ENCODE assay signal across 37 mouse cellular contexts in the genomic region with DNA sequence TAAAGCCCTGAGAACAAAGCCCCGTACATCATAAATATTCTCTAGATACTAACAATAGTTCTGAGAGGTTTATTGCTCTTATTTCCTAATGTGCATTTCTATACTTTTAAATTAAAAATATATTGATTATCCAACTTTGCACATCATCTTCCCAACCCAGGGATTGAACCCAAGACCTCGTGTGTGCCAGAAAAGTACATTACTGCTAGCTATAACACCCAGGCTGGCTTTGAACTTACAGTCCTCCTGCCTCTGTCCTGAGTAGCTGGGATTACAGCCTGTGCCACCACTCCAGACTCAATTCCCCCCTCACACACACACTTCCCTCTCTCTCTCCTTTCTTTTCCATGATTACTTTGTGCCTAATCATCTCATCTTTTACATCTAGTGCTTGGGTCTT. TPM values are rescaled to one million over a fixed set of nuclear protein-coding genes. Genes with fewer than 3 reads are reported as not detected.
"Had no signal": no experiment of that assay in that cellular context is flagged by ENCODE, and none has a peak within 500 bp of the region (broad histone marks: within the 10 kb centered on the region; RNA-seq: fewer than 3 reads in every experiment).

No protein-coding gene starts in this region.

- ATAC-seq: liver, embryonic 12.5 days; liver, postnatal 0 days; lung, postnatal 0 days; midbrain, embryonic 13.5 days; midbrain, embryonic 15.5 days; midbrain, embryonic 16.5 days had no signal

- H3K27ac ChIP-seq: limb, embryonic 10.5 days; limb, embryonic 12.5 days; limb, embryonic 13.5 days; limb, embryonic 15.5 days; liver, embryonic 12.5 days; liver, embryonic 13.5 days; liver, embryonic 14.5 days; liver, embryonic 15.5 days; lung, embryonic 15.5 days; macrophage; midbrain, embryonic 10.5 days; midbrain, embryonic 12.5 days; midbrain, embryonic 13.5 days; midbrain, embryonic 15.5 days; neural tube, embryonic 12.5 days had no signal

- H3K27me3 ChIP-seq: midbrain, embryonic 12.5 days; midbrain, embryonic 13.5 days; midbrain, embryonic 15.5 days; neural tube, embryonic 12.5 days had no signal

- H3K36me3 ChIP-seq: limb, embryonic 10.5 days; limb, embryonic 12.5 days; limb, embryonic 13.5 days; limb, embryonic 15.5 days; liver, embryonic 12.5 days; liver, embryonic 13.5 days; liver, embryonic 15.5 days; lung, embryonic 15.5 days; midbrain, embryonic 10.5 days; midbrain, embryonic 12.5 days; neural tube, embryonic 12.5 days had no signal

- H3K9ac ChIP-seq: limb, embryonic 12.5 days; limb, embryonic 13.5 days; limb, embryonic 15.5 days; liver, embryonic 12.5 days; liver, embryonic 13.5 days; liver, embryonic 14.5 days; liver, embryonic 15.5 days; liver, postnatal 0 days; lung, embryonic 14.5 days; lung, embryonic 15.5 days; midbrain, embryonic 12.5 days; midbrain, embryonic 13.5 days; midbrain, embryonic 15.5 days; neural tube, embryonic 12.5 days had no signal

- DNase-seq: left cerebral cortex, postnatal 4 days; liver; liver, embryonic 13.5 days; liver, postnatal 0 days; lung, adult 18-20 months; lung, adult 2 months; lung, embryonic 14.5 days; lung, postnatal 10 days; lung, postnatal 14 days; lung, postnatal 36 days; lung, postnatal 4 days; midbrain, embryonic 14.5 days had no signal

- H3K4me1 ChIP-seq: limb, embryonic 13.5 days; lung, embryonic 15.5 days; midbrain, embryonic 13.5 days; midbrain, embryonic 15.5 days had no signal

- H3K9me3 ChIP-seq: limb, embryonic 10.5 days; limb, embryonic 12.5 days; limb, embryonic 13.5 days; limb, embryonic 15.5 days; liver, embryonic 12.5 days; liver, embryonic 13.5 days; liver, embryonic 15.5 days; lung, embryonic 15.5 days; megakaryocyte, embryonic 14.5 days; midbrain, embryonic 10.5 days; midbrain, embryonic 12.5 days; midbrain, embryonic 13.5 days; midbrain, embryonic 15.5 days; neural tube, embryonic 12.5 days had no signal

- H3K4me3 ChIP-seq: limb, embryonic 10.5 days; limb, embryonic 12.5 days; limb, embryonic 13.5 days; limb, embryonic 15.5 days; liver, embryonic 12.5 days; liver, embryonic 13.5 days; liver, embryonic 15.5 days; lung, embryonic 15.5 days; megakaryocyte, embryonic 14.5 days; midbrain, embryonic 10.5 days; midbrain, embryonic 12.5 days; midbrain, embryonic 13.5 days; midbrain, embryonic 15.5 days; myocyte; neural tube, embryonic 12.5 days had no signal

- H3K4me2 ChIP-seq: limb, embryonic 12.5 days; limb, embryonic 13.5 days; limb, embryonic 15.5 days; liver, embryonic 11.5 days; liver, embryonic 12.5 days; liver, embryonic 13.5 days; liver, embryonic 15.5 days; lung, embryonic 14.5 days; lung, embryonic 15.5 days; midbrain, embryonic 11.5 days; midbrain, embryonic 12.5 days; midbrain, embryonic 13.5 days; midbrain, embryonic 15.5 days; neural tube, embryonic 12.5 days had no signal

RNA-seq across cellular contexts. Expression of gene Gpr75, which starts 3.0 kb away (rescaled TPM):
- total RNA-seq: liver, adult 2 months; megakaryocyte progenitor cell, adult 5-6 weeks; megakaryocyte, adult 5-6 weeks; megakaryocyte-erythroid progenitor cell, adult 5-6 weeks; monocyte, adult 5-6 weeks had no signal
- polyA plus RNA-seq: liver, embryonic 11.5 days; liver, embryonic 12.5 days; liver, postnatal 0 days; macrophage; myocyte had no signal
